Mouse (Mus musculus) midbrain, embryonic 10.5 days (tissue): Measurements from ENCODE around the gene Cfap221. TPM values are rescaled to one million over a fixed set of nuclear protein-coding genes. Genes with fewer than 3 reads are reported as not detected.
A peak's percentile ranks its signal among the peaks of the same experiment; 100 is the strongest.

Source experiments
- DNase-seq: peaks from one replicate; pipeline ENCODE4 v3.0.0-alpha.2; 2017; ENCODE audit warnings: low spot score
- H3K27ac ChIP-seq: fragments of 300-500 bp; sonication (generic); replicated peaks from 2 replicates; pipeline ENCODE4 v1.5.1; 2016; ENCODE audit warnings: mild to moderate bottlenecking
- H3K27me3 ChIP-seq: fragments of 300-500 bp; sonication (generic); 2 replicates; pipeline ENCODE4 v1.6.1; 2016; ENCODE audit warnings: low read depth, mild to moderate bottlenecking; ENCODE audit not compliant: poor library complexity, severe bottlenecking
- H3K36me3 ChIP-seq: fragments of 300-500 bp; sonication (generic); 2 replicates; pipeline ENCODE4 v1.6.1; 2016; ENCODE audit warnings: mild to moderate bottlenecking, moderate library complexity
- H3K4me1 ChIP-seq: fragments of 300-500 bp; sonication (generic); 2 replicates; pipeline ENCODE4 v1.6.1; 2016
- H3K4me3 ChIP-seq: fragments of 300-500 bp; sonication (generic); 2 replicates; pipeline ENCODE4 v1.5.1; 2016; ENCODE audit warnings: mild to moderate bottlenecking, moderate library complexity
- H3K9me3 ChIP-seq: fragments of 300-500 bp; sonication (generic); replicated peaks from 2 replicates; pipeline ENCODE4 v1.6.1; 2016; ENCODE audit warnings: mild to moderate bottlenecking
- WGBS: fragments of 180-500 bp; shearing (Covaris S2); methylation state at CpG from one replicate; pipeline ENCODE4 v1.1.7; 2016; 5-methylcytosine and 5-hydroxymethylcytosine counted together
- polyA plus RNA-seq: library from polyadenylated mRNA; unstranded; fragments of >200 nt; fragmentation: Nextera tagmentation; extraction: Ambion mirVana; gene quantifications from 2 replicates; pipeline ENCODE4 v1.2.1, GENCODE M21; 2016

Gene Cfap221
- polyA plus RNA-seq, 1 experiment from 2014 or later = 0.14 TPM

- H3K27ac ChIP-seq = no peak overlapping the region
- DNase-seq = no peak
- WGBS = 92% methylated on average over 5 of the region's 5 CpGs
- H3K27me3 ChIP-seq = no peaks in the 10 kb centered on the region
- no peaks in the 10 kb centered on the region for H3K36me3 ChIP-seq
- no peaks in the 10 kb centered on the region for H3K9me3 ChIP-seq
- peaks cover 8% of the 10 kb centered on the region for H3K4me1 ChIP-seq
- H3K4me3 ChIP-seq = no peak overlapping the region
These were observed 80.1 kb downstream of the Cfap221 start for GRCm38 (mm10) chr1:119916823-119917371.

GRCm38 (mm10) chr1:119912953-119913814, 83.8 kb downstream of the Cfap221 start, which contains the start of gene Tmem177:
Gene Tmem177, minus strand, starts transcription at chr1:119913208.
- Histone ChIP-seq H3K27me3 (no peaks in the 10 kb centered on the region), H3K36me3 (peaks cover 26% of the 10 kb centered on the region), H3K9me3 (no peaks in the 10 kb centered on the region), H3K4me1 (peaks cover 14% of the 10 kb centered on the region), H3K27ac (peak within 1 kb of the TSS; percentile 81), H3K4me3 (peak within 1 kb of the TSS; percentile 65)
- 14% methylated on average over 42 of the region's 42 CpGs for WGBS
- DNase-seq = peak; percentile 96

- DNase-seq = no peak
- no peaks in the 10 kb centered on the region for H3K9me3 ChIP-seq
These were observed 89.8 kb downstream of the Cfap221 start for GRCm38 (mm10) chr1:119907206-119907748.

GRCm38 (mm10) chr1:119903231-119903620, 93.8 kb downstream of the Cfap221 start:
- H3K27me3 ChIP-seq = no peaks in the 10 kb centered on the region
- no peak overlapping the region for H3K4me3 ChIP-seq
- H3K36me3 ChIP-seq = no peaks in the 10 kb centered on the region
- no peaks in the 10 kb centered on the region for H3K9me3 ChIP-seq
- WGBS = 79% methylated on average over 6 of the region's 6 CpGs
- H3K27ac ChIP-seq = peak overlapping the region; percentile 68
- peaks cover 43% of the 10 kb centered on the region for H3K4me1 ChIP-seq
- DNase-seq = no peak

More at GRCm38 (mm10) chr1:119907206-119907748, 89.8 kb downstream of the Cfap221 start:
- H3K27me3 ChIP-seq = no peaks in the 10 kb centered on the region
- peaks cover 29% of the 10 kb centered on the region for H3K4me1 ChIP-seq
- WGBS = 84% methylated on average over 2 of the region's 2 CpGs
- no peak overlapping the region for H3K4me3 ChIP-seq
- H3K36me3 ChIP-seq = peaks cover 26% of the 10 kb centered on the region
- 0 out of 2 replicates have a peak overlapping the region, but pooled peaks have one; percentile 50 for H3K27ac ChIP-seq

GRCm38 (mm10) chr1:119902551-119903230, 94.3 kb downstream of the Cfap221 start:
- Histone ChIP-seq H3K4me3 (no peak overlapping the region), H3K36me3 (no peaks in the 10 kb centered on the region), H3K27ac (peak overlapping the region; percentile 68), H3K4me1 (peaks cover 43% of the 10 kb centered on the region), H3K27me3 (no peaks in the 10 kb centered on the region), H3K9me3 (no peaks in the 10 kb centered on the region)
- DNase-seq = peak; percentile 46
- WGBS = 59% methylated on average over 8 of the region's 8 CpGs

DNA sequence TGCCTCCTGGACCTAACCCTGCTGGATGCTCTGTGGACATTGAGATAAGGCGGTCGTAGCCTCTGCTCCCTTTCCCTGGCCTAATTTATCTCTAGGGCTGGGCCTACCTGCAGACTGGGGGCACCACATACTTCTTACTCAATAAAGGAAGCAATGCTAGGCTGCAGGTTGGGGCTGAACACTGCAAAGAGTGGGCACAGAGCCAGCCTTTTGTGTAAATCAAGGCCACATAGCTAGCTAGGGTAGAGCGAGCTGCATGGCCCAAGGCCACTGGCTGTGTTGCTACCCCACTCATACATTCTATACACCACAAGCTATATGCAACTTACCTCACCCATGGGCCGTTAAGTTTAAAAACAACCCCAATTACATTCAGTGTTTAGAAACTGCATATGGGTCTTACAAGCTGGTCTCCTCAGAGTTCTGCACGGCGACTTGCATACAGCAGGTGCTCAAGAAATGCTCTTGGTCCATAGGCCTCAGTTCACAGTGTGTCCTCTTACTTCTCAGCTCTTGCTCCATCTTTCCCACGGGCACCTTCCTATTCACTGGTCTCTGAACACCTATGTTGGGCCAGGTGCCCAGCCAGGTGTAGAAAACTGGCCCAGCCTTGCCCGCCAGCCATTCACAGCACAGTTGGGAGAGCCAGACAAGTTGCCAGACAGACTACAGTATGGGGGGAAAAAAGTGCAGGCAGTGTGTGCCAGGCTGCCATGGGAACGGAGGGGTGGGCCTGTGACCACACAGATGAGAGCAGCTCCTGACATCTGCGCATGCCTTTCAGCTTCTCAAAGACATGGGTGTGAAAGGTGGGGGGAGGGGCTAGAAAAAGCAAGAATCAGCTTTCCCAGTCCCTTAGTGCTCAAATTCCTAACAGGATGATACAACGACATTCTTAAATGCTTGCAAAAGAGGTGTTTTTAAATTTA, 97.6 kb downstream of the Cfap221 start:
- Histone ChIP-seq H3K36me3 (no peaks in the 10 kb centered on the region), H3K9me3 (no peaks in the 10 kb centered on the region), H3K27ac (peak overlapping the region; percentile 13; the same call in 1 of the 2 replicates), H3K4me3 (no peak overlapping the region), H3K27me3 (no peaks in the 10 kb centered on the region), H3K4me1 (peaks cover 42% of the 10 kb centered on the region)
- no peak for DNase-seq
- WGBS = 88% methylated on average over 11 of the region's 11 CpGs

GRCm38 (mm10) chr1:119894936-119895335, 102.1 kb downstream of the Cfap221 start:
- Histone ChIP-seq H3K4me1 (peaks cover 11% of the 10 kb centered on the region), H3K36me3 (no peaks in the 10 kb centered on the region), H3K4me3 (no peak overlapping the region), H3K27me3 (no peaks in the 10 kb centered on the region), H3K27ac (no peak overlapping the region), H3K9me3 (no peaks in the 10 kb centered on the region)
- 38% methylated on average over 6 of the region's 6 CpGs for WGBS
- peak; percentile 73 for DNase-seq

DNA sequence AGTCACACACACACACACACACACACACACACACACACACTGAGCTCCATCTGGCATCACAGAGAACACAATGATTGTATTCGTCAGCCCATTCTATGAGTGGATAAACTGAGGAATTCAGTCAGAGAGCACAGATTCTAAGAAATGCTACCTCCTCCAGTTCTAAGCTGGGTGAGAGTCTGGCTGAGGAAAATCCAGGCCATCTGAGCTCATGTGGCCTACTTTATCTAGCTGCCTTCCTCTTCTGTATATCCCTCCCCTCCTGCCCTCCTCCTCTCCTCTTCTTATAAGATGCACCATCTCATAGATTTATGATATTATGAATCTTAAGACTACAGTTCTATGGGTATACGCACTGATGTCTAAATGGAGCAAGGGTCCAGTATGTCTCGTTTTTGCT, 103.4 kb downstream of the Cfap221 start:
- WGBS = 91% methylated on average over 3 of the region's 3 CpGs
- Histone ChIP-seq H3K36me3 (no peaks in the 10 kb centered on the region), H3K27ac (no peak overlapping the region), H3K9me3 (no peaks in the 10 kb centered on the region), H3K4me3 (no peak overlapping the region), H3K4me1 (peaks cover 4% of the 10 kb centered on the region; the same call in 1 of the 2 replicates), H3K27me3 (no peaks in the 10 kb centered on the region)
- no peak for DNase-seq

GRCm38 (mm10) chr1:119892933-119893332, 104.1 kb downstream of the Cfap221 start:
- no peaks in the 10 kb centered on the region for H3K36me3 ChIP-seq
- DNase-seq = no peak
- 85% methylated on average over 6 of the region's 6 CpGs for WGBS
- no peaks in the 10 kb centered on the region for H3K9me3 ChIP-seq
- H3K27me3 ChIP-seq = no peaks in the 10 kb centered on the region
- H3K4me3 ChIP-seq = no peak overlapping the region
- no peak overlapping the region for H3K27ac ChIP-seq
- peaks cover 4% of the 10 kb centered on the region; the same call in 1 of the 2 replicates for H3K4me1 ChIP-seq

DNA sequence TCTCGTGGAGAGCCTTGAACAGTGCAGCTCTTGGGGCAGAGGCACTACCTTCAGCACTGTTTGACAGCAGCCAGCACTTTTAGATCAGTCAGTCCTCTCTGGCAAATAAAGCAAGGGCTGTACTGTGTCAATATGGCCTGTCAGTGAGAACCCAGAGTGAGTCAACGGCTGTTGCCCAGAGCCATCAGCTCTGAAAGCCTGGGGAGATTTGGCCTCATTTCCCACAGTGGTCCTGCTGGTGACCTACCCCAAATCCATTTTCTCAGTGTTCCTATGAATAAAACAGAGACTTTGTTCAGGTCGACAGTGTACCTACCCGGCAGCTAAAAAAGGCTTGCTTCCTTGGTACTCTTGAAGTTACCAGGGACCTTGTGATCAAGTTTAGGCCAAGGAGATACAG, 105.2 kb downstream of the Cfap221 start:
- Histone ChIP-seq H3K27me3 (no peaks in the 10 kb centered on the region), H3K9me3 (no peaks in the 10 kb centered on the region), H3K4me1 (peaks cover 4% of the 10 kb centered on the region; the same call in 1 of the 2 replicates), H3K4me3 (no peak overlapping the region), H3K27ac (no peak overlapping the region), H3K36me3 (no peaks in the 10 kb centered on the region)
- no peak for DNase-seq
- 84% methylated on average over 4 of the region's 4 CpGs for WGBS

DNA sequence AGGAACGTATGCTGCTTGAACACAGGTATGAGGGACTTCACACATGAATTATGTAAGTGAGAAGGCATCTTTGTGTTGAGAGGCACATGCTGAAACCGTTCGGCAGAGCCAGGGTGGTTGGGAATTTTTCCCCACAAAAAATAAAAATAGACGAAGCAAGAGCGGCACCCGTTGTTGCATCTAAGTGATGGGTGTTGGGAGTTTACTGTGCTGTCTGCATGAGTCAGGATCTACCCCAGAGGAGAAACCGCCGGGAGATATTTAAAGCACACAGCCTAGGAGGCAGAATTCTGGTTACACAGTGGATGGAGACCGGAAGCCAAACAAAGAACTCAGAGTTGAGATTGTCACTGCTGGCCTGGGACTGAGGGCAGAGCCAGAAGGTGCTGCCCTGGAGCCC, 105.9 kb downstream of the Cfap221 start:
- Histone ChIP-seq H3K4me1 (peaks cover 4% of the 10 kb centered on the region; the same call in 1 of the 2 replicates), H3K27me3 (no peaks in the 10 kb centered on the region), H3K36me3 (no peaks in the 10 kb centered on the region), H3K9me3 (no peaks in the 10 kb centered on the region), H3K4me3 (no peak overlapping the region), H3K27ac (no peak overlapping the region)
- WGBS = 89% methylated on average over 9 of the region's 9 CpGs
- no peak for DNase-seq

GRCm38 (mm10) chr1:119889347-119889746, 107.7 kb downstream of the Cfap221 start:
- Histone ChIP-seq H3K4me3 (no peak overlapping the region), H3K27ac (no peak overlapping the region), H3K36me3 (no peaks in the 10 kb centered on the region), H3K27me3 (no peaks in the 10 kb centered on the region), H3K9me3 (no peaks in the 10 kb centered on the region), H3K4me1 (no peaks in the 10 kb centered on the region)
- 92% methylated on average over 16 of the region's 16 CpGs for WGBS
- DNase-seq = no peak
